Mouse (Mus musculus) erythroid progenitor cell, adult 5-6 weeks (primary cell): ENCODE data around the gene Engase. TPM values are rescaled to one million over a fixed set of nuclear protein-coding genes. Genes with fewer than 3 reads are reported as not detected.

Source experiments
- ATAC-seq: replicated peaks from 2 replicates; pipeline ENCODE4 v1.8.0; 2016; ENCODE audit warnings: moderate number of reproducible peaks, mild to moderate bottlenecking, moderate TSS enrichment, inconsistent platforms; ENCODE audit not compliant: poor library complexity, low FRiP score, severe bottlenecking
- total RNA-seq, 2 experiments: library from RNA; stranded (forward) in 1 of 2; stranded (reverse) in 1 of 2; fragments of 150-400 nt in 1 of 2; fragments of 186-747, 209-891 nt in 1 of 2; gene quantifications; 2 replicates each; pipeline versions ENCODE4 v1.2.3 to v1.2.4; 2015 to 2017; ENCODE audit warnings: low replicate concordance in 2 of 2

The Engase gene
- total RNA-seq, 2 experiments from 2014 or later = not detected

- ATAC-seq = no peak
Measured at GRCm38 (mm10) chr11:118520251-118520650, 43.6 kb downstream of the Engase start.

DNA sequence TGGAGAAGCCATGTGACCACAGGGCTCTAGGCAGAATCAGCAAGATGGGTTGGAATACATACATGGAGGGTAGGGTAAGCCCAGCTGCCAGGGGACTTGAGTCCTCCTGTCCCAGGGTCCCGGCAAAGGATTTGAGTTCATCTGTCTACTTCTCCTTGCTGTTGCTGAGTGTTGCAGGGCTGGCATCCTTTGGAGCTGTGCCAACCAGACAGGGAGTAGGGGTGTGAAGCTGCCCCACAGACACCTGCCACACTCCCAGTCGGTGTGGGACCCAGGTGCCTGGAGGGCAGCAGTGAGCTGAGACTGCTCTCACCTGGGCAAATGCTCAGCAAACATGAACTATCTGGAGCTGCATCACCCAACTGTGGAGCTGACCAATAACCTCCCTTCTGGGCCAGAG is 44.3 kb downstream of the Engase start:
- ATAC-seq = no peak

DNA sequence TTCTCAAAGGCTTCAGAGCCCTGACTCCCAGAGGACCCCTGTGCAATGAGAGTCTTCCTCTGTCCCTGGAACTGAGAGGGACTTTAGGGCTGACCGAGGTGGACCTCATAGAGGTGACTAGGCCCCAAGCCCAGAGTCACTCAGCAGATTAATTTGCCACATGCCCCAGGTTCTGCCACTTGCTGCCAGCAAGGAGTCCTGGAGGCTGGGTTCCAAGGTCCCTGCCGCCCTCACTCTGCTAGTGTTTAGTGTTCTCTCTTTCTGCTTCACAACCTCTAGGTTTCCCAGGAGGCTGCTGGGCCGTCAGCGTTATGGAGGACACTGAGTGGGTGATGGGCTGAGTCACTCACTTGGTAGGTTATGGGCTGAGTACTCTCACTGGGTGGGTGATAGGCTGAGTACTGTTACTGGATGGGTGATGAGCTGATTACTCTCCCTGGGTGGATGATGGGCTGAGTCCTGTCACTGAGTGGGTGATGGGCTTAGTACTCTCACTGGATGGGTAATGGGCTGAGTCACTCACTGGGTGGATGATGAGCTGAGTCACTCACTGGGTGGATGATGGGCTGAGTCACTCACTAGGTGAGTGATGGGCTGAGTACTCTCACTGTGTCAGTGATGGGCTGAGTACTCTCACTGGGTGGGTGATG is 47.0 kb downstream of the Engase start:
- ATAC-seq = no peak

DNA sequence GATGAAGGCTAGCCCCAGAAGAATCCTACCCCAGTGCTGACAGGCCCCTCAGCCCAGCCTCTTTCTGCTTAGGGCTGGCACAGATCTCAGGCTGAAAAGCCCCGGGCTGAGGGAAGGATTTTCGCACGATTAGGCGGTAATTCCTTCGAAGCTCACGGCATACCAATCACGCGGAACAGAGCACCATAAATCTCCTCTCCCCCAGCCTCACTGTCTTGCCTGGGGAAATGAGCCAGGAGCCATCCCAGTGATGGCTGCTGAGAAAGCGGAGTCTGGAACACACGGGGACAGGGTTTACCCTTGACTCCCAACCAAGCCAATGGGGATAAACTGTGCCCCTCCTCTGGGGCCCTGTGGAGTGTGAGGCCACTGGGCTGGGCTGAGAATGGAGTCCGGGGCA is 48.4 kb downstream of the Engase start:
- ATAC-seq = no peak

DNA sequence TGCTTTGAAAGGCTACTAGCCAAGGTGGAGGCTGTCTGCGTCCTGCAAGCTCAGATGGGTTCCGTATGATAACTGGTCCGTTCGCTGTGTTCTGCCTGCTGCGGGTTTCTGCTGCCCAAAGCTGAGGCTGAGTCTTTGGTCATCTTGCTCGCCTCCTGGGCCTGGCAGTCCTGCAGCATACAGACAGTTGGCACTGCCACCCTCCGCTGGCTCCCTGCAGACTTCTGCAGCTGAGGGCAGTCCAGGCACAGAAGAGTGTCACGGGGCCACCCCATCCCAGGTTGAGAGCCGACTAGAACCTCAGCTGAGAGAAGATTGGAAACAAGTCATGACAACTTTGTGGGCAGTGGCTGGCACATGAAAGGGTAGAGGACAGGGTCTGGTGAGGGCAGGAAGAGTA is 52.1 kb downstream of the Engase start:
- no peak for ATAC-seq

DNA sequence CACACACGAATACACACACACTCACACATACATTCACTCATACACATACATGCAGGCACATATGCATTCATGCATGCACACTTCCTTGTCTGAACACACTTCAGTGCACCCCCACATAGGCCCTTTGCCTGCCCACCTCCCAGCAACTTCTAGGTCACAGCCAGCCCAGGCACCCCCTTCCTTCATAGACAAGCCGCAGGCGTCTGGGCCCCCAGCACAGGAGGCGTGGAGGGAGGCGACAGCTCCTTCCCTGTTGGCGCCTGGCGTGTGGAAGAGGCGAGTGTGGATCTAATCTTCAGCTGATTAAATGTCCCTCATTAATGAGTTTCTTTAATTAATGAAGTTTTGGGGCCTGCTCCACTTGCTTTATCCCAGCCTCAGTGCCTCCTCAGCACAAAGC is 53.7 kb downstream of the Engase start:
- no peak for ATAC-seq

DNA sequence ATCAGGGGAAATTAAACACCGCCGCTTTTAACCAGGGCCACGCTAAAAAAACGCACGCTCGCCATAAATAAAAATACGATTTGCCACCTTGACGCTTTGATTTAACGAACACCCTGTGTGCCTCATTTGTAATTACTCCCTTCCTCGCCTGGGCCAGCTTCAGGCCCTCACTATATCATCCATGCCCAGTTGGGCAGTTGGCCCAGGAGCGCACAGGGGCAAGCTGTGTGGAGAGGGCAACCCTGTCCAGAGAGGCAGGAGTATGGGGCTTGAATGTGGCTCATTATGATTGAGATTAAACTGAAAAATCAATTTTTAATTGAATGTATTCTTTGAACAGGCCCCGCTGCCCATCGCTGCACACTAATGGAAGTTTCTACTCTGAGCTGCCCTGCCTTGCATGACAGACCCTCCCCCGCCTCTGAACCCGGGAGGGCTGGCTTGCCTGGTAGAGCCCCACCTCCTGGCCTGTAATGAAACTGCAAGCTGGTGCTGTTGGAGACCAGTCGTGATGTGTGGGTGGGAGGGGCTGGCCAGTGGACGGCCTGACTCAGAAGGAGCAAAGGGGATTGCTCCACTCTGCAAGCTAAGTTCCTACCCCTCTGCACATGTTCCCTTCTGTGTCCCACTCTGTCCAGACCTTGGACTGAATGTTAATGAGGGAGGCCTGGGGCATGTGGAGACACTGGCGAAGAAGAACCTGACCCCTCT is 57.9 kb downstream of the Engase start:
- no peak for ATAC-seq

- ATAC-seq = no peak
Measured at GRCm38 (mm10) chr11:118538008-118538407, 61.4 kb downstream of the Engase start.

Other genes starting within 250 kb of the Engase start
- 10.5 TPM in 2 replicates for gene Cyth1, start 228.2 kb upstream of the Engase start, total RNA-seq (2015; ENCODE audit: low replicate concordance)
- gene Cyth1, start 228.2 kb upstream of the Engase start, total RNA-seq (2017; ENCODE audit: low replicate concordance) = 11.6 and 12.3 TPM in 2 replicates
- 1.4 and 2.9 TPM in 2 replicates for gene Usp36, start 186.6 kb upstream of the Engase start, total RNA-seq (2015; ENCODE audit: low replicate concordance)
- 0.90 and 0.91 TPM in 2 replicates for gene Usp36, start 186.6 kb upstream of the Engase start, total RNA-seq (2017; ENCODE audit: low replicate concordance)
- not detected in 2 replicates for gene Cep295nl, start 134.3 kb upstream of the Engase start, total RNA-seq (2015; ENCODE audit: low replicate concordance)
- not detected in 2 replicates for gene Cep295nl, start 134.3 kb upstream of the Engase start, total RNA-seq (2017; ENCODE audit: low replicate concordance)
- gene Timp2, start 121.1 kb upstream of the Engase start, total RNA-seq (2015; ENCODE audit: low replicate concordance) = 11.3 and 14.1 TPM in 2 replicates
- gene Timp2, start 121.1 kb upstream of the Engase start, total RNA-seq (2017; ENCODE audit: low replicate concordance) = 9.0 and 16.9 TPM in 2 replicates
- 31.9 and 57.7 TPM in 2 replicates for gene Lgals3bp, start 74.7 kb upstream of the Engase start, total RNA-seq (2015; ENCODE audit: low replicate concordance)
- 21.6 and 56.7 TPM in 2 replicates for gene Lgals3bp, start 74.7 kb upstream of the Engase start, total RNA-seq (2017; ENCODE audit: low replicate concordance)
- gene Cant1, start 57.7 kb upstream of the Engase start, total RNA-seq (2015; ENCODE audit: low replicate concordance) = 5.4 and 8.0 TPM in 2 replicates
- 6.9 and 11.3 TPM in 2 replicates for gene Cant1, start 57.7 kb upstream of the Engase start, total RNA-seq (2017; ENCODE audit: low replicate concordance)
- not detected in 2 replicates for gene C1qtnf1, start 48.6 kb upstream of the Engase start, total RNA-seq (2015; ENCODE audit: low replicate concordance)
- not detected in 2 replicates for gene C1qtnf1, start 48.6 kb upstream of the Engase start, total RNA-seq (2017; ENCODE audit: low replicate concordance)